Mouse (Mus musculus) midbrain, embryonic 14.5 days (tissue): ENCODE results near the gene Tmem50a. TPM values are rescaled to one million over a fixed set of nuclear protein-coding genes. Genes with fewer than 3 reads are reported as not detected.

Source experiments
- ATAC-seq: fragments of 200-750 bp; cut with Nextera tagmentation; 2 replicates; pipeline ENCODE4 v1.8.0; 2017; ENCODE audit warnings: moderate number of reproducible peaks, moderate library complexity; ENCODE audit not compliant: low FRiP score, low TSS enrichment
- DNase-seq: peaks from one replicate; pipeline ENCODE4 v3.0.0-alpha.2; 2015
- H3K27ac ChIP-seq: fragments of 300-500 bp; sonication (generic); replicated peaks from 2 replicates; pipeline ENCODE4 v1.5.1; 2014; ENCODE audit warnings: mild to moderate bottlenecking, low read depth, low read length, moderate library complexity
- H3K27me3 ChIP-seq: fragments of 300-500 bp; sonication (generic); 2 replicates; pipeline ENCODE4 v1.6.1; 2014; ENCODE audit warnings: low read length, control low read depth, mixed read lengths; ENCODE audit not compliant: control insufficient read depth, insufficient read depth
- H3K36me3 ChIP-seq: fragments of 300-500 bp; sonication (generic); 2 replicates; pipeline ENCODE4 v1.6.1; 2014; ENCODE audit warnings: low read length, control low read depth; ENCODE audit not compliant: control insufficient read depth, insufficient read depth
- H3K4me1 ChIP-seq: fragments of 300-500 bp; sonication (generic); 2 replicates; pipeline ENCODE4 v1.6.1; 2014; ENCODE audit warnings: mild to moderate bottlenecking, antibody characterized with exemption, low read length, control low read depth; ENCODE audit not compliant: control insufficient read depth, insufficient read depth
- H3K4me2 ChIP-seq: fragments of 300-500 bp; sonication (generic); 2 replicates; pipeline ENCODE4 v1.6.1; 2014; ENCODE audit warnings: mild to moderate bottlenecking, low read length, moderate library complexity
- H3K4me3 ChIP-seq: fragments of 300-500 bp; sonication (generic); replicated peaks from 2 replicates; pipeline ENCODE4 v1.5.1; 2014; ENCODE audit warnings: low read depth, low read length
- H3K9ac ChIP-seq: fragments of 300-500 bp; sonication (generic); replicated peaks from 2 replicates; pipeline ENCODE4 v1.6.1; 2014; ENCODE audit warnings: mild to moderate bottlenecking, low read length, moderate library complexity
- H3K9me3 ChIP-seq: fragments of 300-500 bp; sonication (generic); 2 replicates; pipeline ENCODE4 v1.6.1; 2016; ENCODE audit warnings: low read length, control low read depth, mixed read lengths; ENCODE audit not compliant: control insufficient read depth
- WGBS: fragments of 180-500 bp; shearing (Covaris S2); extraction: QIAGEN DNeasy Blood & Tissue Kit; methylation state at CpG from one replicate; pipeline ENCODE4 v1.1.7; 2014; 5-methylcytosine and 5-hydroxymethylcytosine counted together
- polyA plus RNA-seq: library from polyadenylated mRNA; unstranded; fragments of >200 nt; fragmentation: Nextera tagmentation; extraction: Ambion mirVana; gene quantifications from 2 replicates; pipeline ENCODE4 v1.2.1, GENCODE M21; 2014

Tmem50a gene
- polyA plus RNA-seq, 1 experiment from 2014 or later, result 196 TPM

- no peak for DNase-seq
- H3K4me3 ChIP-seq, result peak overlapping the region; percentile 99
- no peak for ATAC-seq
- H3K4me2 ChIP-seq, result peak overlapping the region; percentile 95
- peak overlapping the region; percentile 34; the same call in 1 of the 2 replicates for H3K9ac ChIP-seq
- H3K27me3 ChIP-seq, result no peaks in the 10 kb centered on the region
- H3K36me3 ChIP-seq, result peaks cover 39% of the 10 kb centered on the region
- H3K27ac ChIP-seq, result no peak overlapping the region
- peaks cover 17% of the 10 kb centered on the region for H3K4me1 ChIP-seq
- WGBS, result 84% methylated on average over 8 of the region's 8 CpGs
- H3K9me3 ChIP-seq, result no peaks in the 10 kb centered on the region
These were observed 10.4 kb upstream of the Tmem50a start for GRCm38 (mm10) chr4:134925206-134925605.

DNA sequence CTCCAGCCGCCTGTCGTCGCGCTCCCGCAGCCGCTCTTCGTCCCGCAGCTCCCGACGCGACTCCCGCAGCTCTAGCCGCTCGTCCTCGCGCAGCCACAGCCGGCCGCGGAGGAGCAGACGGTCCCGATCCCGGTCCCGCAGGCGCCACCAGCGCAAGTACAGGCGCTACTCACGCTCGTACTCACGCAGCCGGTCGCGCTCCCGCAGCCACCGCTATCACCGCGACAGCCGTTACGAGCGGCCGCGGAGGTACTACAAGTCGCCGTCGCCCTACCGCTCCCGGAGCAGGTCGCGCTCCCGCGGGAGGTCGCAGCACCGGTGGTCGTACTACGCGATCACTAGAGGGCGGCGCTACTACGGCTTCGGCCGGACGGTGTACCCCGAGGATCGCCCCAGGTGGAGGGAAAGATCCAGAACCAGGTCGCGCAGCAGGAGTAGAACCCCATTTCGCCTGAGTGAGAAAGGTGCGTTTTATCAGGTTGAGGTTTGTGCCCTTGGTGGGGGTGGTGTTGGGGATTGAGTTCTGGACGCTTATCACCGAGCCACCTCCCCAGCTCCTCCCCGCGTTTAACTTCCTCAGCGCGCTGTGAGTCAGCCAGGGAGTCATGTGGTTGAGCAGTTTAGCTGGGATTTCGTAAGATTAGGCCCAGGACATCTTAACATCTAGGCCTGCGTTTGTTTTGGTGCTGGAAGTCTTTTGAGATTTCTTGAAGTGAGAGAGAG lies 9.4 kb upstream of the Tmem50a start:
- Histone ChIP-seq H3K27ac (peak overlapping the region; percentile 92), H3K9me3 (no peaks in the 10 kb centered on the region), H3K9ac (peak overlapping the region; percentile 87), H3K4me1 (peaks cover 17% of the 10 kb centered on the region), H3K36me3 (peaks cover 39% of the 10 kb centered on the region), H3K27me3 (no peaks in the 10 kb centered on the region), H3K4me2 (peak overlapping the region; percentile 95), H3K4me3 (peak overlapping the region; percentile 99)
- under 1% methylated on average over 75 of the region's 75 CpGs for WGBS
- peak; percentile 58 for DNase-seq
- ATAC-seq, result peak; percentile 22; the same call in 1 of the 2 replicates

- Histone ChIP-seq H3K27me3 (no peaks in the 10 kb centered on the region), H3K4me1 (peaks cover 17% of the 10 kb centered on the region), H3K27ac (peak within 1 kb of the TSS; percentile 92), H3K9ac (peak within 1 kb of the TSS; percentile 87), H3K9me3 (no peaks in the 10 kb centered on the region), H3K4me3 (peak within 1 kb of the TSS; percentile 99), H3K4me2 (peak within 1 kb of the TSS; percentile 95), H3K36me3 (peaks cover 36% of the 10 kb centered on the region)
- DNase-seq, result peak; percentile 100
- WGBS, result under 1% methylated on average over 64 of the region's 64 CpGs
- peak; percentile 94 for ATAC-seq
These were observed 8.6 kb upstream of the Tmem50a start, which contains the start of gene Rsrp1 for GRCm38 (mm10) chr4:134923258-134924018. Rsrp1 (plus strand) TSS chr4:134923592.

DNA sequence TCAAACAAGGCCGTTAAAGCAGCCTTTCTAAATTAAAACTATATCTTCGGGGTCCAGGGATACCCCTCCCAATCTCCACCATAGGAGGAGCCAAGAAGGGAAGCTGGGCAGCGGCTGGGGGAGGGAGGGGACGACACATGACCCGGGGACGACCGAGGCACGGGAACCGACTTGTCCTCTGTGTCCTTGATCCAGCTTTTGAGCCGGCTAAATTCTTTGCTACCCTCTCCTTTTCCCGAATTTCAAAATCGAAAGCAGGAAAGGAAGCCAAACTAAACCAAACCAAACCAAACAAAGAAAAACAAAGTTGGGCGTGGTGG lies 8.1 kb upstream of the Tmem50a start:
- H3K9me3 ChIP-seq, result no peaks in the 10 kb centered on the region
- peak; percentile 78 for DNase-seq
- H3K9ac ChIP-seq, result peak overlapping the region; percentile 53
- H3K4me2 ChIP-seq, result peak overlapping the region; percentile 95
- peaks cover 17% of the 10 kb centered on the region for H3K4me1 ChIP-seq
- no peaks in the 10 kb centered on the region for H3K27me3 ChIP-seq
- H3K4me3 ChIP-seq, result peak overlapping the region; percentile 99
- peak overlapping the region; percentile 92 for H3K27ac ChIP-seq
- peaks cover 31% of the 10 kb centered on the region for H3K36me3 ChIP-seq
- under 1% methylated on average over 13 of the region's 13 CpGs for WGBS
- peak; percentile 77; the same call in 1 of the 2 replicates for ATAC-seq

GRCm38 (mm10) chr4:134922111-134922924 lies 7.5 kb upstream of the Tmem50a start:
- 67% methylated on average over 10 of the region's 10 CpGs for WGBS
- H3K4me3 ChIP-seq, result peak overlapping the region; percentile 99
- H3K4me1 ChIP-seq, result peaks cover 17% of the 10 kb centered on the region
- DNase-seq, result no peak
- peak overlapping the region; percentile 53 for H3K9ac ChIP-seq
- peaks cover 26% of the 10 kb centered on the region for H3K36me3 ChIP-seq
- ATAC-seq, result no peak
- H3K9me3 ChIP-seq, result no peaks in the 10 kb centered on the region
- H3K4me2 ChIP-seq, result peak overlapping the region; percentile 95
- peak overlapping the region; percentile 92 for H3K27ac ChIP-seq
- H3K27me3 ChIP-seq, result no peaks in the 10 kb centered on the region

DNA sequence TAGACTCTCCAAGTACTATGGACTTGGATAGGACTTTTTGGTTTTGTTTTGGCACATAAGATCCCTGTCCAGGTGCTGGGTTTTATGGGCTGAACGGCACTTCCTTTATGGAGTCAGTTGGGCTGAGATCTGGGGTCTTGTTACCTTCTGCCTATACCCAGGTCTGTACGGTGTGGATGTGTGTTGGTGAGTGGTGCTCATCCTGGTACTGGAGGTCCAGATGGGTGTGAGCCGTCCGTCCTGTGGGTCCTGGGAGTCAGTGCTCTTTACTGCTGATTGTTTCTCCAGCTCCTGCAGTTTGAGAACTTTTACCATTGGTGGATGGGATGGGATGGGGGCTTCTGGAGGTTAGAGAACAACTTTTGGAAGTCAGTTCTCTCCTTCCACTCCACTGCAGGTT lies 6.9 kb upstream of the Tmem50a start:
- H3K4me3 ChIP-seq, result no peak overlapping the region
- no peak overlapping the region for H3K27ac ChIP-seq
- H3K9me3 ChIP-seq, result no peaks in the 10 kb centered on the region
- H3K9ac ChIP-seq, result no peak overlapping the region
- no peak for ATAC-seq
- 89% methylated on average over 4 of the region's 4 CpGs for WGBS
- no peak for DNase-seq
- no peak overlapping the region for H3K4me2 ChIP-seq
- peaks cover 17% of the 10 kb centered on the region for H3K4me1 ChIP-seq
- H3K27me3 ChIP-seq, result 0 out of 2 replicates have a peak, but pooled peaks cover 2% of the 10 kb centered on the region
- peaks cover 19% of the 10 kb centered on the region for H3K36me3 ChIP-seq

- Histone ChIP-seq H3K27me3 (0 out of 2 replicates have a peak, but pooled peaks cover 5% of the 10 kb centered on the region), H3K27ac (no peak overlapping the region)
These were observed 5.8 kb upstream of the Tmem50a start for GRCm38 (mm10) chr4:134920631-134921030.

More at GRCm38 (mm10) chr4:134920631-134921030, 5.8 kb upstream of the Tmem50a start:
- Histone ChIP-seq H3K36me3 (peaks cover 9% of the 10 kb centered on the region), H3K9ac (no peak overlapping the region), H3K4me3 (no peak overlapping the region), H3K4me2 (no peak overlapping the region), H3K4me1 (peaks cover 11% of the 10 kb centered on the region), H3K9me3 (no peaks in the 10 kb centered on the region)
- no peak for ATAC-seq
- 95% methylated on average over 6 of the region's 6 CpGs for WGBS
- no peak for DNase-seq
